Mouse (Mus musculus) adrenal gland, adult (tissue): ENCODE results near the gene Furin.

Experiments
- DNase-seq, 2 experiments: peaks; one replicate each; pipeline ENCODE4 v3.0.0; 2022 to 2023; ENCODE audit warnings: low spot score in 1 of 2; ENCODE audit not compliant: inconsistent age in 2 of 2

Furin gene

GRCm38 (mm10) chr7:80429661-80430060 is 24.4 kb upstream of the Furin start:
- DNase-seq: no peak

DNA sequence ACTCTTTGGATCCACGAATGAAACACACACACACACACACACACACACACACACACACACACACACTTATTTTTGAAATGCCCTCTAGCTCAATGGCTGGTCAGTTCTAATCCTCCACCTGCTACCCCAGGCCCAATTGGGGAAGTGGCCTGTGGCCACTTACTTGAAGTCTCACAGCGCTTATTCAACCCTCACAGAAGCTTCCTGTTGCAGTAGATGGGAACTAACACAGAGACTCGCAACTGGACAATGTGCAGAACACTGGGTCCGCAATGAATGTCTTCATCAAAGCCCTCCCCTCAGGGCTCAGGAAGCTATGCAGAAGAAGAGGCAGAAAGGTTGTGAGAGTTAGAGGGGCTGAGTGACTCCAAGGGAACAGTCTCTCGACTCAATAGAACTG is 22.5 kb upstream of the Furin start:
- DNase-seq: no peak

DNA sequence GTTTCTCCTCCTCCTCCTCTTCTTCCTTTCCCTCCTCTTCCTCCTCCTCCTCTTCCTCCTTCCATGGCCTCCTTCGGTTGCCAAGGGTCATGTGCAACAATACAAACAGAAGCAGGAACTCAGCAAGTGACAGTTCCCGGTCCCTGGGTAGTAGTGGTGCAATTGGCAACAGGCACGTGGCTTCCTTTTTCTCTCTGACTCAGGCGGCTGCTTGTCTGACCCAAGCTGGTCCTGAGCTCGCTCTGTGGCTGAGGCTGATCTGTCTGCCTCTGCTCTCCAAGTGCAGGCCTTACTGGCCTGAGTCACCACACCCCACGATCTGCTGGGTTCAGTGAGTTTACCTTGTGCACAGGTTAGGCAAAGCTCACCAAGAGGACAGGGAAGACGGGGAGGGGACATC is 21.1 kb upstream of the Furin start:
- DNase-seq: peak in 1 of 2 experiments; percentile 64

DNA sequence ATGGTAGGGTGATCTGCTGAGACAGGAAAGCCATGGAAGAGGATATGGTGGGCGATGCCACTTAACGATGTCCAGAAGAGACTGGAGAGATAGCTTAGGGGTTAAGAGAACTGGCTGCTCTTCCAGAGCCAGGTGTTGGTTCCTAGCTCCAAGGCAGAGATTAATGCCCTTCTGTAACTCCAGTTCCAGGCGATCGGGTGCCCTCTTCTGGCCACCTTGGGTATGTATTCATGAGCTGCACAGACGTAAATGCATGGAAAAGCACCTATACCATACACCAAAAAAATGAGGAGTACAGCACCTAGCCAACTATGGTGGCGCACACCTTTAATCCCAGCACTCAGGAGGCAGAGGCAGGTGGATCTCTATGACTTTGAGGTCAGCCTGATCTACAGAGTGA is 19.5 kb upstream of the Furin start:
- DNase-seq: no peak

- DNase-seq: peak in 1 of 2 experiments; percentile 73
These were observed 17.7 kb upstream of the Furin start for GRCm38 (mm10) chr7:80422759-80423480.

- no peak for DNase-seq
These were observed 16.3 kb upstream of the Furin start for GRCm38 (mm10) chr7:80421576-80421975.

GRCm38 (mm10) chr7:80420586-80420985 is 15.3 kb upstream of the Furin start:
- DNase-seq: peak in 1 of 2 experiments; percentile 79

DNA sequence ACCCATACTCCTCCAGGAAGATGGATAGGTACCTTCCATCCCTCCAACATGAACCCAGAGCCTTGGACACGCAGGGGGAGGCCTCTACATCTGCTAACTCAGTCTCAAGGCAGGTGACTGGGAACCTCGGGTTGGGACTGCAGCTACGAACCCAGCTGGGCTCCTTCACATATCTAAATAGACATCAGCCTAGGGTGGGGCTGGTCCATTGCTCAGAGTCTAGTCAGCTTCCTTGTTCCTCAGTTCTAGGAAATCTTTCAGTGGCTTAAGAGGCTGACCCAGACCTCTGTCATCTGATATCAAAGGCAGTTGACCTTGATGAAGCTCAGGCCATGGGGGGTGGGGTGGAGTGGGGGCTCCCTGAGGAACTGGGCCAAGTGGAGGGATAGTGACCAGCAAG is 14.0 kb upstream of the Furin start:
- peak in 1 of 2 experiments; percentile 63 for DNase-seq

GRCm38 (mm10) chr7:80418036-80418435 is 12.8 kb upstream of the Furin start:
- DNase-seq: no peak

DNA sequence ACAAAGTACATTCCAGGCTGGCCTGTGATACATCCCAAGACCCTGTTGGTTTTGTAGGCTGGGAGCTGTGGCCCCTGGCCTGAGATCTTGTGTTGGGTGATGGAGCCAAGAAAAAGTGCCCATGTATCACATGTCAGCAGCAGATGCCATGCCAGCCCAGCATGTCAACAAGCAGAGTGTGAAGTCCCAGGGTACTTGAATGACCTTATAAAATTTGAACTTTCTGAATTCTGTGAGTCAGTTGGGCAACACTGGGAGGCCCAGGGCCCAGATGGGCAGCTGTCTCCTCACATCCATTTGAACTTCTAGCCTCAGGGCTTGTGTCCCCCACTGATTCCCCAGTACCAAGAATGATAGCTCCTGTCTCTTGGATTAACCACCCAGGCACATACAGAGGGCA is 12.4 kb upstream of the Furin start:
- peak in 1 of 2 experiments; percentile 46 for DNase-seq

DNA sequence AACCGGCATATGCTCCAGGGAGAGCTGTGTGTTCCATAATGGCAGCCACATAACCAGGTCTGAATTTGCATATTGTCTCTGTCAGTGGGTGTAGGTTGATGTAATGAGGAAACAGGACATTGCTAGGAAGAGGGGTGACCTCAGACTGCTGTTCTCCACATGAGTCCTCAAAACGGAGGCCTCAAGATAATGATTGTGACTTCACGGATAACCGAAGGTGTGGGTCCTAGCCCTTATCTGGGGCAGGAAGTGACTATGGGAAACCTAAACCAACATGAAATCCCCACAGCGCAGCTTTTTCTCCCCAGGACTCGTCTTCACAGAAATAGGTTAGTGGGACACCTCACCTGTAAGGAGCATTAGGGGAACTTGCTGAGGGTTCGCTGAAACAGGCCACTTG is 11.7 kb upstream of the Furin start:
- no peak for DNase-seq

GRCm38 (mm10) chr7:80414303-80414855 is 9.1 kb upstream of the Furin start:
- DNase-seq: no peak

DNA sequence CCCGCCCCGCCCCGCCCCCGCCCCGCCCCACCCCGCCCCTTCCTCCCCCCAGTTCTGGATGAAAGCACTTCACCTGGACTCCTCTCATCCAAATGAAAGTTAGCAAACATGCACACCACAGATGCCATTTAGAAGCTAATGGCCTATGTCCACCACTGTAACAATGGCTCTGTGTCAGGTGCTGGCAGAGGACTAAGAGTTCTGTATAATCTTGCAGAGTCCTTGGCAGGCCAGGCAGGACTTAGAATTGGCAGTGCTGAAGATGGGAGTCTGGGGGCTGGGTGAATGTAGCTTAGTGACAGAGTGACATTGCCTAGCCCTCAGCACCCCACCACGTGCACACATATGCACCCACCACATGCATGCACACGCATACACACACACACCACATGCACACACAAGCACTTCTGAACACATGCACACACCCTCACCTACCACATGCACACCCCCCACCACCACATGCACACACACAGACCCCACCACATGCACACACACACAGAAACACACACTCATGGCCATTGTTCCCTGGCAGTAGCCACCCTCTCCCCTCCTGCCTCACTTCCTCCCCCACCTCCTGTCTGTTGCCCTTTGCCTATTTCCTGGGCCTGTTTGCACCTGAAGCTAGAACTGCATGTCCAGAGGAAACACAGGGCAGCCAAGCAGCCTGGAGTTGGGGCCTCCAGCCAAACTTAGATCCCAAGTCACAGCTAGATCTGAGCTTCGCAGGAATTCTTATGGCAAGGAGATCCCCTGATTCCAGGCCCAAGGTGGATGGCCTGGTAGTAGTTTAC is 8.5 kb upstream of the Furin start:
- DNase-seq: no peak

- DNase-seq: peak in 1 of 2 experiments; percentile 78
These were observed 7.5 kb upstream of the Furin start for GRCm38 (mm10) chr7:80412781-80413180.

GRCm38 (mm10) chr7:80412279-80412678 is 7.0 kb upstream of the Furin start:
- DNase-seq: no peak

DNA sequence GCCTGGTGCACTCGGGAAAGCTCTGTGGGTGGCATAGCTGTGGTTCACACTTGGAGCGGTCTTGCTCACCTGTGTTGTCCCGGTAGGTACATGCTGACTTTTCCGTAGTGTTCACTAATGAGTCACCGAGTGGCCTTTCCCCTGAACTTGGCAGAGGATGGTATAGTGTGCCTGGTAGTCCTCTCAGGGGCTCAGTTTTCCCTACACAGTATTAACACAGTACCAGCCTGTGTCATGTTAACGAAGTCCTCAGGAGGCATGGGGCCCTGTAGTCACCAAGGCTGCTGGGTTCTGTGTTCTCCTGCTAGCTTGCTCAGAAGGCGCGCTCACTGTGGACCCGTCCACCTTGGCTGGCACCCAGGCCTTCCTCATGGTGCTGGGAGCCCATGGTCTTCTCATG is 5.1 kb upstream of the Furin start:
- DNase-seq: peak in 1 of 2 experiments; percentile 56

GRCm38 (mm10) chr7:80407712-80408111 is 2.5 kb upstream of the Furin start:
- DNase-seq: no peak

DNA sequence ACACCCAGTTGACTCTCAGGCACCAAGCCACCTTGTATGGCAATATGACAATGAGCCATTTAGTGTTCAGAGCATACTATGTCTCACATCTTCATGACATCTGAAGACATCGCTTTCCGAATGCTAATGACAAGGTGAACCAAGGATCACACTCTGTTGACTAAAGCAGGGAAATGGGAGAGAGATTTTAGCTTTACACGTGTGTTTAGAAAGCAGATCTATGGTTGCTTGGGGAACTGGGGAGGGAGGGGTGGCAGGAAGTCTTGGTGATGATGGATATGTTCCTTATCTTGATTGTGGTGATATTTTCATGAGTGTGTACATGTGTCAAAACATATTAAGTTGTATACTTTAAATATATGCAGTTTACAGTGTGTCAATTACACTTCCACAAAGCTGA is 950 bp upstream of the Furin start:
- DNase-seq: no peak

GRCm38 (mm10) chr7:80404101-80404894 is 938 bp downstream of the Furin start:
- DNase-seq: peak in 1 of 2 experiments; percentile 67

DNA sequence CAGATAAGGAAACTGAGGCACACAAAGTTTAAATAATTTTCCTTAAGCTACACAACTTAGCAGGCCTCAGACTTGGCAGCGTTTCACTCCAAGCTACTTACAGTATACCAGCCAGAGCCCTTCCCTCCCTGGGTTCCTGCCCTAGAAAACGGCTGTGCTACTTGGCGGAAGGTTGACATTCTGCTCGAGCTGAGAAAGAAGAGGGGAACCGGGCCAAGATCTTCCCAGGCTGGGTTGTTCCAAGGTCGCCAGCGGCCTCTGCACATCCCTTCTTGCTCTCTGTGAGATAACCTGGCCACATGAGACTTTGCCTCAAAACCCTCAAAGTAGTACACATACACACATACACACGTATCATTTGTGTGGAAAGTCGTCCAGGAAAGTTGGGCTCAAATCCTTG is 1.7 kb downstream of the Furin start:
- DNase-seq: peak; percentile 86 to 94

DNA sequence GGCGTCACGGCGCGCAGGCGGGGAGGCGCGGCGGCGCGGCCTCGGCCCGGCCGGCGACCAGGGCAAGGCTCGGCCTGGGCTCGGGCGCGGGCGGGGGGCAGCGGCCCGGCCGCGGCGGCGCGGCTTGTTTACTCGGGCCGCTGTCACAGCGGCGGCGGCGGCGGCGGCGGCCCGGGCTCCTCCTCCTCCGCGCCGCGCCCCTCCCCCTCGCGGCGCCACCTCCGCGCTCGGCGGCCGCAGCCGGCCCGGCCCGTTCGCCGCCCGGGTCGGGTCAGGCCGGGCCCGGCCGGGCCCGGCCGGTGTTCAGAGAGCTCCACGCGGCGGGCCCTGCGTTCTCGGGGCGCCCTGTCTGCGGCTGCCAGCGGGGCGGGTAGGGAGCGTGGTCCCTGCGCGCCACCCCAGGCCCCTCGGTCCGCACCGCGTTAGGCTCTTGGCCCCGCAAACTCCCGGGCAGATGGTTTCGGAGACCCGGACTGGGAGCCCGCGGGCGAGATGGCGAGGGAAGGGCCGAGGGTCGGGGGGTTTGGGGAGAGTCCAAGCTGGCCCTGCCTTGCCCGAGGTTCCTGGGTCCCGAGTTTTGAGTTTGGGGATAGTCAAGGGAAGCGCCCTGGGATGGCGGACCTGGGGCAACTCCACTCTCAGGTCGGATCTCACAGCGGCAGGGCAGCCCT is 2.5 kb downstream of the Furin start:
- DNase-seq: peak; percentile 82 to 88
